In genomic region chr12:34612511-34612910, GRCm38 (mm10) we compare ENCODE assay signal across 23 mouse cellular contexts.
DNase-seq lines count a peak whose midpoint lies in the region; ATAC-seq and TF ChIP-seq lines count a peak whose summit lies in the region.
"Had no signal": no experiment of that assay in that cellular context is flagged by ENCODE, and none has a peak within 500 bp of the region (broad histone marks: within the 10 kb centered on the region; RNA-seq: fewer than 3 reads in every experiment).

No protein-coding gene starts in this region.

- no peak for TF ChIP-seq CTCF in midbrain, postnatal 0 days (IDR thresholded peaks at IDR 0.05)

- ATAC-seq in midbrain, postnatal 0 days (ENCODE audit: low FRiP score) = no peak
- ATAC-seq: activated CD4-positive, CD25-positive, alpha-beta regulatory T cell, adult 4 months; CD4-positive, CD25-positive, alpha-beta regulatory T cell, adult 4 months; Patski had no signal

- no peaks in the 10 kb centered on the region for H3K27me3 ChIP-seq in midbrain, postnatal 0 days (ENCODE audit: insufficient read depth, low read length)
- H3K27me3 ChIP-seq: CH12.LX had no signal

- H3K9me3 ChIP-seq in midbrain, postnatal 0 days (ENCODE audit: low read length) = no peaks in the 10 kb centered on the region

- H3K4me2 ChIP-seq in midbrain, postnatal 0 days (ENCODE audit: low read depth, low read length, poor library complexity, severe bottlenecking) = no peak overlapping the region

- DNase-seq in 416B (ENCODE audit: low read depth) = peak; percentile 53
- peak; percentile 56 for DNase-seq in brain, adult 2 months (ENCODE audit: low read depth, low spot score)
- peak; percentile 3 for DNase-seq in fibroblast of lung, adult 2 months (ENCODE audit: low read depth)
- DNase-seq in right cerebral cortex, postnatal 25 days = no peak
- no peak for DNase-seq in adrenal gland, postnatal 14 days
- no peak for DNase-seq in midbrain, postnatal 0 days (ENCODE audit: low spot score)
- DNase-seq: adrenal gland, adult 2 months; adrenal gland, adult 8-10 months; adrenal gland, postnatal 10 days; adrenal gland, postnatal 25 days; adrenal gland, postnatal 36 days; B cell, adult 2 months; cerebellum, adult 11 months; cerebellum, adult 11-12 months; cerebellum, adult 18-20 months; cerebellum, adult 2 months; cerebellum, adult 8-10 months; cerebellum, adult 9-10 months had no signal

- 92% methylated on average over 3 of the region's 3 CpGs for WGBS in midbrain, postnatal 0 days

- no peaks in the 10 kb centered on the region for H3K4me1 ChIP-seq in midbrain, postnatal 0 days (ENCODE audit: insufficient read depth, low read length)

- H3K9ac ChIP-seq in midbrain, postnatal 0 days (replicated peaks; ENCODE audit: low read length, poor library complexity, severe bottlenecking) = no peak overlapping the region

- no peak overlapping the region for H3K27ac ChIP-seq in midbrain, postnatal 0 days (ENCODE audit: low read depth, low read length)

- H3K36me3 ChIP-seq in midbrain, postnatal 0 days (ENCODE audit: insufficient read depth, low read length) = no peaks in the 10 kb centered on the region
- H3K36me3 ChIP-seq: G1E had no signal

- no peak overlapping the region for H3K4me3 ChIP-seq in midbrain, postnatal 0 days (ENCODE audit: low read depth, low read length)

Comparison
In these comparisons a context has a peak if more than half of its experiments do, and no peak if none do; other contexts are left out.
1. DNase-seq: peak in 416B (single experiment), brain, adult 2 months (single experiment) and fibroblast of lung, adult 2 months (single experiment); none in right cerebral cortex, postnatal 25 days (single experiment), adrenal gland, postnatal 14 days (single experiment) and midbrain, postnatal 0 days (single experiment).